Mouse (Mus musculus) kidney, postnatal 0 days (tissue): ENCODE measurements around the gene Tnrc6b. TPM values are rescaled to one million over a fixed set of nuclear protein-coding genes. Genes with fewer than 3 reads are reported as not detected.
"Not testable (repeated sequence)": the region's sequence is repeated elsewhere in the genome, so short reads cannot be mapped to it uniquely, and the experiment has no call there.

Experiments
- ATAC-seq: fragments of 200-750 bp; cut with Nextera tagmentation; replicated peaks from 2 replicates; pipeline ENCODE4 v1.8.0; 2017; ENCODE audit warnings: low read depth, moderate number of reproducible peaks, moderate TSS enrichment, moderate library complexity; ENCODE audit not compliant: low FRiP score
- DNase-seq: peaks from one replicate; pipeline ENCODE4 v3.0.0-alpha.2; 2016; ENCODE audit warnings: low spot score
- H3K27ac ChIP-seq: fragments of 300-500 bp; sonication (generic); 2 replicates; pipeline ENCODE4 v1.5.1; 2014; ENCODE audit warnings: mild to moderate bottlenecking
- H3K27me3 ChIP-seq: fragments of 300-500 bp; sonication (generic); 2 replicates; pipeline ENCODE4 v1.6.1; 2014; ENCODE audit warnings: low read length, mixed read lengths; ENCODE audit not compliant: insufficient read depth
- H3K36me3 ChIP-seq: fragments of 300-500 bp; sonication (generic); 2 replicates; pipeline ENCODE4 v1.6.1; 2014; ENCODE audit warnings: low read length, mixed read lengths; ENCODE audit not compliant: insufficient read depth
- H3K4me1 ChIP-seq: fragments of 300-500 bp; sonication (generic); replicated peaks from 2 replicates; pipeline ENCODE4 v1.6.1; 2014; ENCODE audit warnings: antibody characterized with exemption, low read length, mixed read lengths; ENCODE audit not compliant: insufficient read depth
- H3K4me2 ChIP-seq: fragments of 300-500 bp; sonication (generic); 2 replicates; pipeline ENCODE4 v1.6.1; 2014; ENCODE audit warnings: mild to moderate bottlenecking, low read length, moderate library complexity, mixed read lengths
- H3K4me3 ChIP-seq: fragments of 300-500 bp; sonication (generic); replicated peaks from 2 replicates; pipeline ENCODE4 v1.5.1; 2014; ENCODE audit warnings: low read depth, low read length
- H3K9ac ChIP-seq: fragments of 300-500 bp; sonication (generic); 2 replicates; pipeline ENCODE4 v1.6.1; 2014; ENCODE audit warnings: low read depth, low read length
- H3K9me3 ChIP-seq: fragments of 300-500 bp; sonication (generic); replicated peaks from 2 replicates; pipeline ENCODE4 v1.6.1; 2016; ENCODE audit warnings: low read length, inconsistent platforms, mixed read lengths
- CTCF ChIP-seq: IDR thresholded peaks from 2 replicates; pipeline ENCODE4 v1.5.1; 2016; ENCODE audit warnings: antibody characterized with exemption, low read depth, mild to moderate bottlenecking, moderate library complexity
- WGBS: fragments of 180-500 bp; shearing (Covaris S2); extraction: QIAGEN DNeasy Blood & Tissue Kit; methylation state at CpG from one replicate; pipeline ENCODE4 v1.1.7; 2014; 5-methylcytosine and 5-hydroxymethylcytosine counted together
- polyA plus RNA-seq: library from polyadenylated mRNA; unstranded; fragments of >200 nt; fragmentation: Nextera tagmentation; extraction: Ambion mirVana; gene quantifications from 2 replicates; pipeline ENCODE4 v1.2.1, GENCODE M21; 2015

Tnrc6b gene
- polyA plus RNA-seq, 1 experiment from 2014 or later: 11.2 TPM

GRCm38 (mm10) chr15:80896741-80897140 lies 185.6 kb downstream of the Tnrc6b start:
- H3K27me3 ChIP-seq: no peaks in the 10 kb centered on the region
- no peak for DNase-seq
- no peak overlapping the region for H3K27ac ChIP-seq
- ATAC-seq: no peak
- H3K9me3 ChIP-seq: no peaks in the 10 kb centered on the region
- no peak overlapping the region for H3K4me3 ChIP-seq
- TF ChIP-seq CTCF: no peak
- no peak overlapping the region for H3K4me2 ChIP-seq
- H3K4me1 ChIP-seq: no peaks in the 10 kb centered on the region
- no peak overlapping the region for H3K9ac ChIP-seq
- H3K36me3 ChIP-seq: peaks cover 43% of the 10 kb centered on the region
- WGBS: 87% methylated on average over 10 of the region's 10 CpGs

- Histone ChIP-seq H3K9ac (no peak overlapping the region), H3K27me3 (no peaks in the 10 kb centered on the region), H3K4me1 (no peaks in the 10 kb centered on the region), H3K4me2 (no peak overlapping the region), H3K36me3 (peaks cover 53% of the 10 kb centered on the region), H3K9me3 (no peaks in the 10 kb centered on the region), H3K27ac (no peak overlapping the region), H3K4me3 (no peak overlapping the region)
- WGBS: 94% methylated on average over 5 of the region's 5 CpGs
- ATAC-seq (no peak), DNase-seq (no peak)
- no peak for TF ChIP-seq CTCF
These were observed 186.8 kb downstream of the Tnrc6b start for GRCm38 (mm10) chr15:80897911-80898310.

DNA sequence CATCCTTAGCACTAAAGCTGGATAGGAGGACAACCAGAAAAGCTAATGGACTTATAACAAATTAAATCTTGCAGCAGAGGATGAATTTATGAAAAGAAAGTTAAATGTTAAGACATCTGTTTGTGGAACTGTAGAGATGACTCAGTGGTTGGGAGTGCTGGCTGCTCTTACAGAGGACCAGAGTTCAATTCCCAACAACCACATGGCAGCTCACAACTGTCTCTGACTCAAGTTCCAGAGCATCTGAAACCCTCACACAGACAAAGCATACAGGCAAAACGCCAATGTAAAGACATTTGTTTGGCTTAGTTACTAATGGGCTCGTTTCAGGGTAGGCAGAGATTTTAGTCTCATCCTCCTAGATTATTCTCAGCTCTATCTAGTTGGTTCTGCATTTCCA lies 188.7 kb downstream of the Tnrc6b start:
- TF ChIP-seq CTCF: no peak
- Histone ChIP-seq H3K4me3 (no peak overlapping the region), H3K4me1 (no peaks in the 10 kb centered on the region), H3K36me3 (peaks cover 62% of the 10 kb centered on the region), H3K9me3 (no peaks in the 10 kb centered on the region), H3K9ac (no peak overlapping the region), H3K4me2 (no peak overlapping the region), H3K27ac (no peak overlapping the region), H3K27me3 (no peaks in the 10 kb centered on the region)
- ATAC-seq (no peak), DNase-seq (no peak)
- WGBS: 88% methylated on average over 2 of the region's 2 CpGs

- no peak overlapping the region for H3K4me2 ChIP-seq
- H3K4me1 ChIP-seq: no peaks in the 10 kb centered on the region
- H3K36me3 ChIP-seq: peaks cover 59% of the 10 kb centered on the region
- ATAC-seq: no peak
- H3K9me3 ChIP-seq: no peaks in the 10 kb centered on the region
- H3K4me3 ChIP-seq: no peak overlapping the region
- no peak for TF ChIP-seq CTCF
- no peak overlapping the region for H3K9ac ChIP-seq
- no peak for DNase-seq
- H3K27me3 ChIP-seq: no peaks in the 10 kb centered on the region
- H3K27ac ChIP-seq: no peak overlapping the region
- 82% methylated on average over 6 of the region's 6 CpGs for WGBS
These were observed 190.8 kb downstream of the Tnrc6b start for GRCm38 (mm10) chr15:80901806-80902513.

GRCm38 (mm10) chr15:80904776-80905175 lies 193.7 kb downstream of the Tnrc6b start:
- WGBS: 90% methylated on average over 6 of the region's 6 CpGs
- not testable (repeated sequence) for H3K4me3 ChIP-seq, H3K9ac ChIP-seq, H3K9me3 ChIP-seq, ATAC-seq, H3K27ac ChIP-seq, H3K4me2 ChIP-seq, H3K4me1 ChIP-seq, DNase-seq, H3K27me3 ChIP-seq
- peaks cover 53% of the 10 kb centered on the region for H3K36me3 ChIP-seq

DNA sequence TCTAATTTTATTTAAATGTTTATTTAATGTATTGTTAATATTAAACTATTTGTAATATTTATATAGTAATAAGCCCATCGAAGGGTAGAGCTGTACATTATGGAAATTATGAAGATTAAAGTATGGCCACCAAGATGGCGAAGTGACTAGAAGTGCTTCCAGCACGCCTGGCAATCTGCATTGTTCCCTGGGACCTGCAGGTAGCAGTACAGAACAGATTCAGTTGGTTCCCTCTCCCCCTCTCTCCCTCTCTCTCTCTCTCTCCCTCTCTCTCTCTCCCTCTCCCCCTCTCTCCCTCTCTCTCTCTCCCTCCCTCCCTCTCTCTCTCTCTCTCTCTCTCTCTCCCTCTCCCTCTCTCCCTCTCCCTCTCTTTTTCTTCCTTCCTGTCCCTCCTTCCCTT lies 199.1 kb downstream of the Tnrc6b start:
- no peak overlapping the region for H3K4me2 ChIP-seq
- H3K9me3 ChIP-seq: no peaks in the 10 kb centered on the region
- H3K27me3 ChIP-seq: no peaks in the 10 kb centered on the region
- no peak overlapping the region for H3K9ac ChIP-seq
- TF ChIP-seq CTCF: no peak
- H3K4me3 ChIP-seq: no peak overlapping the region
- no peak for ATAC-seq
- peaks cover 45% of the 10 kb centered on the region for H3K36me3 ChIP-seq
- 90% methylated on average over 3 of the region's 3 CpGs for WGBS
- no peak overlapping the region for H3K27ac ChIP-seq
- no peaks in the 10 kb centered on the region for H3K4me1 ChIP-seq
- DNase-seq: no peak
